8 mouse cellular contexts compared by ENCODE assay signal in the genomic region with DNA sequence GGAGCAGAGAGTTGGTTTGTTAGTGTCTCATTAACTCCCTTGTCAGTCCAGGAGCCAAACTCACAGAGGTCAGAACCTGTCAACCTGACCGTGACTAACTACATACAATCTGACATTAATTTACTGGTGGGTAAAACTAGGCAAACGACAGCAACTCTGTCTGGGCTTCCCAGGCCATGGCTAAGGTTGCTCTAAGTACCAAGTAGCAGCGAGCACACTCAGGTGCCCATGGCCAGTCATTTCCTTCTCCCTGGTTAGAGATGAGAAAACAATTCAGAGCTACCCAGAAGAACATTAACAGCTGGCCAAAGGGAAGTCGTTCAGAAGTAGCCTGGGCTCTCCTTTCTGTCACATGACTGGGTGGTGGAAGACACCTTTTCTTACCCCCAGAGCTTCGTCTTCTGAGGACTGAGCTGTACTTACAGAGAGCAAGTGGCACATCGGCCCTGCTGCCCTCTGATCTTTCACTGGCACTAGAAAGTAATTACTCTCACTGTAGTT. TPM values are rescaled to one million over a fixed set of nuclear protein-coding genes. Genes with fewer than 3 reads are reported as not detected.
A peak's percentile ranks its signal among the peaks of the same experiment; 100 is the strongest.
DNase-seq lines count a peak whose midpoint lies in the region; ATAC-seq lines count a peak whose summit lies in the region.

No protein-coding gene starts in this region.

- 41% methylated on average over 6 of the region's 6 CpGs for WGBS in neural tube, embryonic 11.5 days
- WGBS in hindbrain, embryonic 10.5 days, result 57% methylated on average over 6 of the region's 6 CpGs
- 21% methylated on average over 6 of the region's 6 CpGs for WGBS in limb, embryonic 13.5 days
- WGBS in stomach, embryonic 16.5 days, result 19% methylated on average over 6 of the region's 6 CpGs

- H3K9ac ChIP-seq in neural tube, embryonic 11.5 days (ENCODE audit: low read length), result peak overlapping the region; percentile 5
- peak overlapping the region; percentile 96 for H3K9ac ChIP-seq in limb, embryonic 13.5 days
- H3K9ac ChIP-seq in stomach, embryonic 16.5 days (ENCODE audit: low read length), result peak overlapping the region; percentile 97

- DNase-seq in neural tube, embryonic 11.5 days (ENCODE audit: low spot score), result no peak
- no peak for DNase-seq in neural tube, embryonic 10.5 days (ENCODE audit: extremely low spot score, low spot score)
- no peak for DNase-seq in hindbrain, embryonic 10.5 days (ENCODE audit: low spot score)
- no peak for DNase-seq in natural killer cell, adult 2 months (ENCODE audit: low spot score in 2 of 2)
- DNase-seq in right cerebral cortex, postnatal 10 days (ENCODE audit: low spot score in 2 of 2), result no peak
- DNase-seq in lung, postnatal 14 days, result no peak

- no peak for ATAC-seq in neural tube, embryonic 11.5 days (ENCODE audit: insufficient read depth, low FRiP score, low TSS enrichment)
- no peak for ATAC-seq in limb, embryonic 13.5 days (ENCODE audit: low FRiP score, low read depth)
- no peak for ATAC-seq in stomach, embryonic 16.5 days (ENCODE audit: insufficient read depth, low FRiP score)

- H3K4me1 ChIP-seq in neural tube, embryonic 11.5 days (ENCODE audit: control insufficient read depth, insufficient read depth, low read length), result peaks cover 26% of the 10 kb centered on the region
- H3K4me1 ChIP-seq in hindbrain, embryonic 10.5 days (replicated peaks), result peaks cover 73% of the 10 kb centered on the region
- peaks cover 62% of the 10 kb centered on the region for H3K4me1 ChIP-seq in limb, embryonic 13.5 days
- H3K4me1 ChIP-seq in stomach, embryonic 16.5 days (ENCODE audit: control insufficient read depth, insufficient read depth, low read length), result peaks cover 41% of the 10 kb centered on the region

- no peaks in the 10 kb centered on the region for H3K9me3 ChIP-seq in neural tube, embryonic 11.5 days (ENCODE audit: control insufficient read depth, low read length)
- H3K9me3 ChIP-seq in hindbrain, embryonic 10.5 days, result no peaks in the 10 kb centered on the region
- no peaks in the 10 kb centered on the region for H3K9me3 ChIP-seq in limb, embryonic 13.5 days
- no peaks in the 10 kb centered on the region for H3K9me3 ChIP-seq in stomach, embryonic 16.5 days (replicated peaks; ENCODE audit: control insufficient read depth, low read length)

- H3K4me3 ChIP-seq in neural tube, embryonic 11.5 days (ENCODE audit: low read depth, low read length), result peak overlapping the region; percentile 16; the same call in 1 of the 2 replicates
- peak overlapping the region; percentile 97 for H3K4me3 ChIP-seq in hindbrain, embryonic 10.5 days
- peak overlapping the region; percentile 91 for H3K4me3 ChIP-seq in limb, embryonic 13.5 days
- peak overlapping the region; percentile 94 for H3K4me3 ChIP-seq in stomach, embryonic 16.5 days (replicated peaks; ENCODE audit: low read length)

- no peak overlapping the region for H3K27ac ChIP-seq in neural tube, embryonic 11.5 days (ENCODE audit: low read depth, low read length)
- H3K27ac ChIP-seq in hindbrain, embryonic 10.5 days, result no peak overlapping the region
- H3K27ac ChIP-seq in limb, embryonic 13.5 days, result no peak overlapping the region
- H3K27ac ChIP-seq in stomach, embryonic 16.5 days (ENCODE audit: low read length), result peak overlapping the region; percentile 40; the same call in 1 of the 2 replicates

- no peaks in the 10 kb centered on the region for H3K27me3 ChIP-seq in neural tube, embryonic 11.5 days (ENCODE audit: control insufficient read depth, insufficient read depth, low read length)
- H3K27me3 ChIP-seq in hindbrain, embryonic 10.5 days (ENCODE audit: insufficient read depth, poor library complexity, severe bottlenecking), result no peaks in the 10 kb centered on the region
- H3K27me3 ChIP-seq in limb, embryonic 13.5 days, result no peaks in the 10 kb centered on the region
- no peaks in the 10 kb centered on the region for H3K27me3 ChIP-seq in stomach, embryonic 16.5 days (ENCODE audit: control insufficient read depth, insufficient read depth, low read length)

- no peaks in the 10 kb centered on the region for H3K36me3 ChIP-seq in neural tube, embryonic 11.5 days (ENCODE audit: control insufficient read depth, insufficient read depth, low read length)
- H3K36me3 ChIP-seq in hindbrain, embryonic 10.5 days, result 0 out of 2 replicates have a peak, but pooled peaks cover 8% of the 10 kb centered on the region
- no peaks in the 10 kb centered on the region for H3K36me3 ChIP-seq in limb, embryonic 13.5 days
- H3K36me3 ChIP-seq in stomach, embryonic 16.5 days (ENCODE audit: control insufficient read depth, insufficient read depth, low read length), result no peaks in the 10 kb centered on the region

- H3K4me2 ChIP-seq in neural tube, embryonic 11.5 days (ENCODE audit: low read depth), result peak overlapping the region; percentile 48
- peak overlapping the region; percentile 86 for H3K4me2 ChIP-seq in limb, embryonic 13.5 days (replicated peaks)
- peak overlapping the region; percentile 80 for H3K4me2 ChIP-seq in stomach, embryonic 16.5 days (ENCODE audit: low read depth, low read length)

RNA-seq across cellular contexts. Expression of a gene that starts 2.5 kb away (rescaled TPM):
- polyA plus RNA-seq in neural tube, embryonic 11.5 days (2014; fragmentation: Nextera tagmentation; extraction: Ambion mirVana), result 14.6 and 16.4 TPM in 2 replicates
- polyA plus RNA-seq in hindbrain, embryonic 10.5 days (2016; fragmentation: Nextera tagmentation; extraction: Ambion mirVana), result 18.6 and 20.7 TPM in 2 replicates
- 24.8 and 26.7 TPM in 2 replicates for polyA plus RNA-seq in limb, embryonic 13.5 days (2015; fragmentation: Nextera tagmentation; extraction: Ambion mirVana)
- 16.1 and 16.6 TPM in 2 replicates for polyA plus RNA-seq in stomach, embryonic 16.5 days (2015; fragmentation: Nextera tagmentation; extraction: Ambion mirVana)

RNA-seq across cellular contexts. Expression of a gene that starts 5.5 kb away (rescaled TPM):
- polyA plus RNA-seq in neural tube, embryonic 11.5 days (2014; fragmentation: Nextera tagmentation; extraction: Ambion mirVana), result 39.7 and 42.5 TPM in 2 replicates
- polyA plus RNA-seq in hindbrain, embryonic 10.5 days (2016; fragmentation: Nextera tagmentation; extraction: Ambion mirVana), result 44.7 and 44.8 TPM in 2 replicates
- 37.1 and 40.8 TPM in 2 replicates for polyA plus RNA-seq in limb, embryonic 13.5 days (2015; fragmentation: Nextera tagmentation; extraction: Ambion mirVana)
- 24.0 and 24.6 TPM in 2 replicates for polyA plus RNA-seq in stomach, embryonic 16.5 days (2015; fragmentation: Nextera tagmentation; extraction: Ambion mirVana)

RNA-seq across cellular contexts. Expression of a gene that starts 14.5 kb away (rescaled TPM):
- 285 and 287 TPM in 2 replicates for polyA plus RNA-seq in neural tube, embryonic 11.5 days (2014; fragmentation: Nextera tagmentation; extraction: Ambion mirVana)
- polyA plus RNA-seq in hindbrain, embryonic 10.5 days (2016; fragmentation: Nextera tagmentation; extraction: Ambion mirVana), result 280 and 301 TPM in 2 replicates
- polyA plus RNA-seq in limb, embryonic 13.5 days (2015; fragmentation: Nextera tagmentation; extraction: Ambion mirVana), result 221 and 226 TPM in 2 replicates
- 231 and 236 TPM in 2 replicates for polyA plus RNA-seq in stomach, embryonic 16.5 days (2015; fragmentation: Nextera tagmentation; extraction: Ambion mirVana)

RNA-seq across cellular contexts. Expression of a gene that starts 26.2 kb away (rescaled TPM):
- 65.5 and 70.8 TPM in 2 replicates for polyA plus RNA-seq in neural tube, embryonic 11.5 days (2014; fragmentation: Nextera tagmentation; extraction: Ambion mirVana)
- 71.0 and 91.5 TPM in 2 replicates for polyA plus RNA-seq in hindbrain, embryonic 10.5 days (2016; fragmentation: Nextera tagmentation; extraction: Ambion mirVana)
- 55.1 and 59.5 TPM in 2 replicates for polyA plus RNA-seq in limb, embryonic 13.5 days (2015; fragmentation: Nextera tagmentation; extraction: Ambion mirVana)
- polyA plus RNA-seq in stomach, embryonic 16.5 days (2015; fragmentation: Nextera tagmentation; extraction: Ambion mirVana), result 48.0 and 48.1 TPM in 2 replicates

RNA-seq across cellular contexts. Expression of a gene that starts 26.4 kb away (rescaled TPM):
- polyA plus RNA-seq in neural tube, embryonic 11.5 days (2014; fragmentation: Nextera tagmentation; extraction: Ambion mirVana), result 3.5 and 4.0 TPM in 2 replicates
- 2.2 and 2.4 TPM in 2 replicates for polyA plus RNA-seq in hindbrain, embryonic 10.5 days (2016; fragmentation: Nextera tagmentation; extraction: Ambion mirVana)
- polyA plus RNA-seq in limb, embryonic 13.5 days (2015; fragmentation: Nextera tagmentation; extraction: Ambion mirVana), result 1.4 and 2.2 TPM in 2 replicates
- 0.92 and 1.1 TPM in 2 replicates for polyA plus RNA-seq in stomach, embryonic 16.5 days (2015; fragmentation: Nextera tagmentation; extraction: Ambion mirVana)

Comparison
In these comparisons a context has a peak if more than half of its experiments do, and no peak if none do; other contexts are left out.
1. H3K4me3 ChIP-seq: peak in every context shown above with its lines; median percentile 97 in hindbrain, embryonic 10.5 days; 94 in stomach, embryonic 16.5 days; 91 in limb, embryonic 13.5 days; 16 in neural tube, embryonic 11.5 days.
2. H3K9ac ChIP-seq: peak in every context shown above with its lines; median percentile 97 in stomach, embryonic 16.5 days; 96 in limb, embryonic 13.5 days; 5 in neural tube, embryonic 11.5 days.